Mouse (Mus musculus) CH12.LX (cell line): ENCODE data around the gene Bend4.

Source experiments
- CTCF ChIP-seq, 2 experiments: IDR thresholded peaks in 1 of 2; conservative IDR thresholded peaks in 1 of 2; 2 replicates each; pipeline ENCODE4 v1.5.1; 2011 to 2012; ENCODE audit warnings: low read depth in 2 of 2, low read length in 2 of 2, improper control_type of control experiment in 1 of 2, inconsistent platforms in 1 of 2, mild to moderate bottlenecking in 1 of 2, moderate library complexity in 1 of 2
- EP300 ChIP-seq: IDR thresholded peaks from 2 replicates; pipeline ENCODE4 v1.6.1; 2011; ENCODE audit warnings: low read length, improper control_type of control experiment
- HCFC1 ChIP-seq: IDR thresholded peaks from 2 replicates; pipeline ENCODE4 v1.6.1; 2012; ENCODE audit warnings: low read depth, mild to moderate bottlenecking, inconsistent platforms, low read length, improper control_type of control experiment
- JUN ChIP-seq: IDR thresholded peaks from 2 replicates; pipeline ENCODE4 v1.6.1; 2011; ENCODE audit warnings: low read depth, mild to moderate bottlenecking, low read length, improper control_type of control experiment, moderate library complexity; ENCODE audit not compliant: insufficient read depth
- POLR2A ChIP-seq: IDR thresholded peaks from 2 replicates; pipeline ENCODE4 v1.6.1; 2011; ENCODE audit warnings: low read depth, mild to moderate bottlenecking, improper control_type of control experiment, low read length
- RCOR1 ChIP-seq: conservative IDR thresholded peaks from 2 replicates; pipeline ENCODE4 v1.6.1; 2012; ENCODE audit warnings: low read depth, mild to moderate bottlenecking, inconsistent platforms, low read length, improper control_type of control experiment
- USF2 ChIP-seq: conservative IDR thresholded peaks from 2 replicates; pipeline ENCODE4 v1.6.1; 2011; ENCODE audit warnings: low read depth, low read length, improper control_type of control experiment
- ZC3H11A ChIP-seq: IDR thresholded peaks from 2 replicates; pipeline ENCODE4 v1.6.1; 2012; ENCODE audit warnings: low read depth, mild to moderate bottlenecking, inconsistent platforms, low read length, improper control_type of control experiment

DNA sequence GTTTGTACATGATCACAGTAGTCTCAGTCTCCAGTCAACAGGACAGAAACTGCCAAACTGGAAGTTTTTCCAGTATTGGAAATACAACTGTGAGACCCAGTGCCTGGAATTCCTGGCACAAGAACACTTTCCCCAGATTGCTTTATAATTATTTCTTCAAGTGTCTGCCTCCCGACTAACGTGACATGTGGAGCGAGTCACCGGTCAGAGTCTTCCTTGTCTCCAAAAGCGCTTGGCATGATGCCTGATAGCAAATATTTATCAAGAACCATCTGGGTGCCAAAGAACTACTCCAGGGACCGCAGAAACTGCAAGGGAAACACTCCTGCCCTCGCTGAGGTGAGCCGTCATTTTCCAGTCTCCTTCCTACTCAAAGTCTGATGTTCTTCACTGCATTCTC is 45.6 kb upstream of the Bend4 start:
- TF ChIP-seq RCOR1 = no peak
- no peak for TF ChIP-seq USF2
- no peak for TF ChIP-seq CTCF (conservative IDR thresholded peaks at IDR 0.05 in 1 of 2, IDR thresholded peaks at IDR 0.05 in 1 of 2; ENCODE audit: low read depth in 2 of 2, low read length in 2 of 2)
- no peak for TF ChIP-seq JUN
- no peak for TF ChIP-seq EP300
- TF ChIP-seq POLR2A = no peak
- no peak for TF ChIP-seq HCFC1
- TF ChIP-seq ZC3H11A = no peak
